Mouse (Mus musculus): ENCODE data around the gene Mcidas. TPM values are rescaled to one million over a fixed set of nuclear protein-coding genes. Genes with fewer than 3 reads are reported as not detected.

The Mcidas gene
- polyA plus RNA-seq, 1 experiment from 2014 or later = 1.2 TPM

- Histone ChIP-seq H3K4me1 (replicated peaks; ENCODE audit: control insufficient read depth, insufficient read depth, low read length) (no peaks in the 10 kb centered on the region), H3K9me3 (ENCODE audit: control insufficient read depth, low read length) (no peaks in the 10 kb centered on the region), H3K9ac (peak within 1 kb of the TSS; percentile 41), H3K4me3 (replicated peaks; ENCODE audit: low read length) (peak within 1 kb of the TSS; percentile 45), H3K27ac (0 out of 2 replicates have a peak within 1 kb of the TSS, but pooled peaks have one; percentile 51), H3K4me2 (replicated peaks) (peak within 1 kb of the TSS; percentile 78), H3K36me3 (replicated peaks; ENCODE audit: control insufficient read depth, insufficient read depth) (no peaks in the 10 kb centered on the region), H3K27me3 (ENCODE audit: control insufficient read depth, insufficient read depth, low read length) (no peaks in the 10 kb centered on the region)
- 7% methylated on average over 21 of the region's 21 CpGs for WGBS
- peak; percentile 81 for DNase-seq (ENCODE audit: low spot score)
- peak; percentile 85 for ATAC-seq (ENCODE audit: low FRiP score)
These were observed 52.7 kb downstream of the Mcidas start, which contains the start of gene Gpx8 for GRCm38 (mm10) chr13:113046211-113046883. Gpx8 (minus strand) TSS chr13:113046410.

- no peak for DNase-seq (ENCODE audit: low spot score)
- Histone ChIP-seq H3K4me3 (replicated peaks; ENCODE audit: low read length) (no peak overlapping the region), H3K4me2 (replicated peaks) (no peak overlapping the region; the same call in 1 of the 2 replicates), H3K27me3 (ENCODE audit: control insufficient read depth, insufficient read depth, low read length) (no peaks in the 10 kb centered on the region), H3K9ac (no peak overlapping the region), H3K4me1 (replicated peaks; ENCODE audit: control insufficient read depth, insufficient read depth, low read length) (no peaks in the 10 kb centered on the region), H3K36me3 (replicated peaks; ENCODE audit: control insufficient read depth, insufficient read depth) (no peaks in the 10 kb centered on the region), H3K27ac (no peak overlapping the region), H3K9me3 (ENCODE audit: control insufficient read depth, low read length) (no peaks in the 10 kb centered on the region)
- peak; percentile 52 for ATAC-seq (ENCODE audit: low FRiP score)
These were observed 53.4 kb downstream of the Mcidas start for GRCm38 (mm10) chr13:113047018-113047417.

GRCm38 (mm10) chr13:113047647-113048046 lies 54.0 kb downstream of the Mcidas start:
- no peak for DNase-seq (ENCODE audit: low spot score)
- Histone ChIP-seq H3K9ac (no peak overlapping the region), H3K36me3 (replicated peaks; ENCODE audit: control insufficient read depth, insufficient read depth) (no peaks in the 10 kb centered on the region), H3K27me3 (ENCODE audit: control insufficient read depth, insufficient read depth, low read length) (no peaks in the 10 kb centered on the region), H3K4me1 (replicated peaks; ENCODE audit: control insufficient read depth, insufficient read depth, low read length) (no peaks in the 10 kb centered on the region), H3K27ac (no peak overlapping the region), H3K4me3 (replicated peaks; ENCODE audit: low read length) (no peak overlapping the region), H3K4me2 (replicated peaks) (no peak overlapping the region), H3K9me3 (ENCODE audit: control insufficient read depth, low read length) (no peaks in the 10 kb centered on the region)
- ATAC-seq (ENCODE audit: low FRiP score) = no peak
- WGBS = 79% methylated on average over 3 of the region's 3 CpGs

MicroRNAs encoded within 50 kb of the gene (microRNA counts, 519-probe panel; counts per million panel counts)
- microRNA mmu-miR-449a (5,220 counts per million, percentile 62 among the panel's probes with 10 or more counts), microRNA mmu-miR-449b (not detected), microRNA mmu-miR-449c (not detected)

Small RNA genes within 50 kb of the gene (microRNA-seq; reads per million reads assigned to microRNA genes)
- 4,013 reads per million, percentile 89 among the genes with 10 or more reads in this experiment for gene Mir449a
- gene Mir449b = 3.4 reads per million, percentile 15 among the genes with 10 or more reads in this experiment
- gene Mir449c = 4.8 reads per million, percentile 22 among the genes with 10 or more reads in this experiment

Other genes starting within 250 kb of the Mcidas start
- 63.8 and 65.1 TPM in 2 replicates for gene Plpp1, start 193.1 kb upstream of the Mcidas start, polyA plus RNA-seq (2014; fragmentation: Nextera tagmentation; extraction: Ambion mirVana)
- 65.0 and 65.6 TPM in 2 replicates for gene Mtrex, start 66.4 kb upstream of the Mcidas start, polyA plus RNA-seq (2014; fragmentation: Nextera tagmentation; extraction: Ambion mirVana)
- gene Dhx29, start 66.4 kb upstream of the Mcidas start, polyA plus RNA-seq (2014; fragmentation: Nextera tagmentation; extraction: Ambion mirVana) = 30.2 and 33.5 TPM in 2 replicates
- 1.0 and 2.1 TPM in 2 replicates for gene Ccno, start 6.0 kb upstream of the Mcidas start, polyA plus RNA-seq (2014; fragmentation: Nextera tagmentation; extraction: Ambion mirVana)
- gene Cdc20b, start 41.3 kb downstream of the Mcidas start, polyA plus RNA-seq (2014; fragmentation: Nextera tagmentation; extraction: Ambion mirVana) = 0.17 and 0.96 TPM in 2 replicates
- 58.6 and 67.1 TPM in 2 replicates for gene Gpx8, start 52.6 kb downstream of the Mcidas start, polyA plus RNA-seq (2014; fragmentation: Nextera tagmentation; extraction: Ambion mirVana)
- gene Gzma, start 107.1 kb downstream of the Mcidas start, polyA plus RNA-seq (2014; fragmentation: Nextera tagmentation; extraction: Ambion mirVana) = not detected in 2 replicates
- gene Esm1, start 215.8 kb downstream of the Mcidas start, polyA plus RNA-seq (2014; fragmentation: Nextera tagmentation; extraction: Ambion mirVana) = 1.2 and 1.8 TPM in 2 replicates
- gene Gzmk, start 232.1 kb downstream of the Mcidas start, polyA plus RNA-seq (2014; fragmentation: Nextera tagmentation; extraction: Ambion mirVana) = not detected in 2 replicates

Data from hindbrain, embryonic 14.5 days (tissue).